Mouse (Mus musculus): ENCODE measurements at regions not wholly inside any gene's neighbourhood (a gene's known extent, or its start where the extent isn't known, plus 50 kb on each side); places are given as distances from the start of the nearest gene placed in this dataset.

DNA sequence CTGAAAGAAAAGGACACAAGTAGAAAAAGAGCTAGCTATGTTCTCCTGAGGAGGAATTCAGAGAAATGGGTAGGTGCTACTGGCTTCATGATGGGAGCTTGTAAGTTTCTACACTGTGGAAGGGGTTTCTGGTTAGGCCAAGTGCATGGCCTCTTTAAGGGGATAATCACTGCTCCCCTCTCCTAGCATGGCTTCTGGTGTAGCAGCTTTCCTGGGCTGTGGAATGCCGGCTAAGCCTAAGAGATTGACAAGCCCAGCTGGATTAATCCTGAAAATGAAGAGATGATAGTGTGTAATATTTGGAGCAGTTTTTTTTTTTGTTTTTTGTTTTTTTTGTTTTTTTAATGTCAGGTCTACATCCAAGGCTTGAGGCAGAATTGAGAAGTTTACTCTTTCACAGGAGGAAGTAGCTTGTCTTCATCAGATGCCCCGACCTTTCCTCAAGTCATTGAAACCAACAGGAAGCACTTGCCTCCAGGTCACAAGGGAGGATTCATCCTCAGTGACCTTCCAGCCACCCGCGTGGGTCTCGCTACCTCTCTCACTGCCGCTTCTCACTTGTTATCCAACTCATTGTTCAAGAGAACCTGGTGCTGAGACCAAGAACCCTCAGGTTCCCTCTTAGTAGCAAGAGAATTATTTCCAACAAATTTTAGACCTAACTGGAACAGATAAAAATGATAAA, 144.5 kb downstream of the Qrsl1 start:
- no peak for ATAC-seq (ENCODE audit: insufficient number of reproducible peaks, insufficient read depth, low FRiP score, low read depth)
- no peaks in the 10 kb centered on the region for H3K36me3 ChIP-seq (ENCODE audit: control insufficient read depth, insufficient read depth, low read length)
- H3K9me3 ChIP-seq (ENCODE audit: control insufficient read depth, low read depth, low read length): no peaks in the 10 kb centered on the region
- no peak overlapping the region for H3K4me2 ChIP-seq (replicated peaks; ENCODE audit: low read depth, low read length)
- 68% methylated on average over 6 of the region's 6 CpGs for WGBS
- peaks cover under 1% of the 10 kb centered on the region; the same call in 1 of the 2 replicates for H3K4me1 ChIP-seq (ENCODE audit: control insufficient read depth, insufficient read depth, low read length)
- no peak overlapping the region for H3K4me3 ChIP-seq (ENCODE audit: low read depth, low read length)
- H3K9ac ChIP-seq (replicated peaks; ENCODE audit: low read depth, low read length): no peak overlapping the region
- H3K27ac ChIP-seq (ENCODE audit: low read length): no peak overlapping the region
- no peaks in the 10 kb centered on the region for H3K27me3 ChIP-seq (ENCODE audit: control insufficient read depth, insufficient read depth, low read length)

DNA sequence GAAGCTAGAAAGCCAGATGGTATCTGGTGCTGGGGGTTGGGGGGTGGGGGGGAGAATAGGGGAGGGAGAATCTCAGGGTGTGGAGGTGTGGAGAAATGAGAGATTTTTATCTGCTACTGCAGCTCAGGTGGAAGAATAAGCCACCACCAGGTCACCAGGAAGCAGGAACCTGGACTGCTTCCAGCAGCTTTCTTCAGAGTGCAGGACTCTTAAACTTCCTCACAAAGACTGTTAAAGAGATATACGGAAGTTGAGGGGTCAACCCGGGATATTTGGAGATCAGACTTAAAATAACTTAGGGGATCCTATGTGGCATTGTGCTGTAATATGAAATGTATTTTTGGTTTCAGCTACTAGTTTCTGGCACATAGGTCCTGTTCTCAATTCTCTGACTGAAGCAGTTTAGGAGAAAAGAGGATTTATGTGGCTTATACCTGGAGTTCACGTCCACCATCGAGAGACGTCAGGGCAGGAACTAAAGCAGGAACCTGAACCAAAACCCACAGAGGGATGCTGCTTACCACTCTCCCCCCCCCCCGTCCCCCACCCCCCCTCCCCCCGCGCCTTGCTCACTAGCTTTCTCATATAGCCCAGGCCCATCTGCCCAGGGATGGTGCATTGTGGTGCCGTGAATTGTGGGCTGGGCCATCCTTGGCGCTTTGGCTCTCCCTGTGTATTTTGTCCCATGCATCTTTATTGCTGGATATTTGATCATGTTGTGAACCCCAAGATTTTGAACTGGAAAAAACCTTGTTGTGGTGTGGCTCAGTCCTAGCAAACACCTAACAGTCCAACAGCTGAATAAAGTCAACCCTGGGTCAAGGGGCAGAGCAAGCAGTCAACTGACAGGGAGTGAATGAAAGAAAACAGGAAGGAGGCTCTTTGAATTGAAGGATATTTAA, 143.2 kb downstream of the Qrsl1 start:
- 80% methylated on average over 10 of the region's 10 CpGs for whole genome bisulfite sequencing
- H3K9me3 ChIP-seq (ENCODE audit: control insufficient read depth, low read depth, low read length): no peaks in the 10 kb centered on the region

DNA sequence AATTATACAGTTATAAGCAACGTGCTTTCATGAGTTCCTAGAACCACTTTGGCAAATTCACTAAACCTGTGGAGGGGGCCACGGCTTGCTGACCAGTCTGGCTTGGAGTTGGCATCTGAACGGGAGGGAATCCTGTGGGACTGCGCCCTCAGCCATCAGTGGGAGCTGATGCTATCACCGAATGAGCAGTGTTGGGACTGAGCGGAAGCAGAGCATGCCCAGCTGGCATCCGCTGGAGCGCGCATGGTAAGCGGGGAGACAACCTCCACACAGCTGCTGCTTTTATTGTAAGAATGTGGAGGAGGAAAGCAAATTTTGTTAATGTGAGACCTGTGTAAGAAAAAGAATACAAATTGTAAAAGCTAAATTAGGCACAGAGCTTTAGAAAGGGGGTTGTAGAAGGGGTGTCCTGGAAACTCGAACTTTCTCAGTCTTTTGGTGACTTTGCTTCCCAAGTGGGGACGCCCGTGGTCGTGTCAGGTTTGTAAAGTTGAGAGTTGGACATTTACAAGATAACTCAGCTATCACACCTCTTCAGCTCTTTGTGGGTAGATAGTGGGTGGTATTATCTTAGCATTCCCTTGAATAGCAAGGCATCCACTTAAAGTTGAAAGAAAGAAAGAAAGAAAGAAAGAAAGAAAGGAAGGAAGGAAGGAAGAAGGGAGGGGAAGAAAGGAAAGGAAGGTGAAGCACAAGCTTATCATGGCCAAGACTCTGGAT, 142.2 kb downstream of the Qrsl1 start:
- Histone ChIP-seq H3K36me3 (ENCODE audit: control insufficient read depth, insufficient read depth, low read length) (no peaks in the 10 kb centered on the region), H3K4me2 (replicated peaks; ENCODE audit: low read depth, low read length) (no peak overlapping the region), H3K9ac (replicated peaks; ENCODE audit: low read depth, low read length) (no peak overlapping the region), H3K9me3 (ENCODE audit: control insufficient read depth, low read depth, low read length) (no peaks in the 10 kb centered on the region; the same call in 1 of the 2 replicates), H3K27ac (ENCODE audit: low read length) (no peak overlapping the region), H3K4me3 (ENCODE audit: low read depth, low read length) (no peak overlapping the region), H3K4me1 (ENCODE audit: control insufficient read depth, insufficient read depth, low read length) (no peaks in the 10 kb centered on the region), H3K27me3 (ENCODE audit: control insufficient read depth, insufficient read depth, low read length) (no peaks in the 10 kb centered on the region)
- no peak for ATAC-seq (ENCODE audit: insufficient number of reproducible peaks, insufficient read depth, low FRiP score, low read depth)
- 86% methylated on average over 14 of the region's 14 CpGs for WGBS

More for the DNA sequence above, 143.2 kb downstream of the Qrsl1 start:
- H3K4me3 ChIP-seq (ENCODE audit: low read depth, low read length): no peak overlapping the region
- ATAC-seq (ENCODE audit: insufficient number of reproducible peaks, insufficient read depth, low FRiP score, low read depth): no peak
- no peak overlapping the region for H3K27ac ChIP-seq (ENCODE audit: low read length)
- H3K36me3 ChIP-seq (ENCODE audit: control insufficient read depth, insufficient read depth, low read length): no peaks in the 10 kb centered on the region
- no peak overlapping the region for H3K4me2 ChIP-seq (replicated peaks; ENCODE audit: low read depth, low read length)
- no peak overlapping the region for H3K9ac ChIP-seq (replicated peaks; ENCODE audit: low read depth, low read length)
- H3K4me1 ChIP-seq (ENCODE audit: control insufficient read depth, insufficient read depth, low read length): no peaks in the 10 kb centered on the region
- no peaks in the 10 kb centered on the region for H3K27me3 ChIP-seq (ENCODE audit: control insufficient read depth, insufficient read depth, low read length)

DNA sequence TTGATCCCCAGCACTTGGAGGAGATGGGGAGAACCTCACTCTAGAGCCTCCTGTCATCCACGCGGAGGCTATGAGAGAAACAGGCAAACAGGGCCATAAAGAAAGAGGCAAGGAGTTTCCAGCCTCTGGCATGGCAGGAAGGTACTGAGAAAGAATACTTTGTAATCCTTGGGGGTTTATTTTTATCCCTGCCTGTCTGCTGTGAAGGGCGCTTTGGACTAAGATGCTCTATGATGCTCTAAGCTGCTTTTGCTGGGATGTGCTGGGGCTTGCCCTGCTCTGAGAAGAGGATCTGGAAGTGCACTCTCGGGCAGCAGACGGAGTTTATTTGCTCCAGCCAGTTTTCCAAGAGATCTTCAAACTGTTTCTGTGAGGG, 141.7 kb downstream of the Qrsl1 start:
- 79% methylated on average over 5 of the region's 5 CpGs for WGBS

DNA sequence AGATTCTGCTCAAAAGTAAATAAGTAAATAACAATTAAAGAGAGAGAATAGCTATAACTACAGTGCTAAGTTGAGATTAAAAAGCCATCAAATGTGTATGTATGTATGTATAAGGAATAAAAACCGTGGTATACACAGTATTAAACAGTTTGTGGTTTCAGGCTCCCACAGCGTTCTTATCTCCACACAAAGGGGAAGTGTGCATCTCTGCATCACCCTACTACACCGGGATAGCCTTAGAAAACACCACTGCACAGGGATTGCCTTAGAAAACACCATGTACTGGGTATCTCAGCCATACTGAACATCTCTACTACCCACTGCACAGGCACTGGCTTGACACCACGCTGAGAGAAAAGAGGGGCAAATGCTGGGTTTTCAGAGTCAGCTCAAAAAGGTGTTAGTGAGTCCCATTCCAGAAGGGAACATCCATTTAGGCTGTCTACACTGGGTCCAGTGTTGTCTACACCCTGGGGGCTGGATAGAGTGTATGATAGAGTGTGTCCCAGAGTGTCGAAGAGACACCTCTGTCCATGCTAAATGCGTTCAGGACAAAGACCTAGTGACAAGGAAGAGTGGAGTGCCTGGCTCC, 139.5 kb downstream of the Qrsl1 start:
- Histone ChIP-seq H3K4me2 (replicated peaks; ENCODE audit: low read depth, low read length) (no peak overlapping the region), H3K9ac (replicated peaks; ENCODE audit: low read depth, low read length) (no peak overlapping the region), H3K4me3 (ENCODE audit: low read depth, low read length) (no peak overlapping the region), H3K4me1 (ENCODE audit: control insufficient read depth, insufficient read depth, low read length) (no peaks in the 10 kb centered on the region), H3K27me3 (ENCODE audit: control insufficient read depth, insufficient read depth, low read length) (no peaks in the 10 kb centered on the region), H3K27ac (ENCODE audit: low read length) (no peak overlapping the region), H3K9me3 (ENCODE audit: control insufficient read depth, low read depth, low read length) (no peaks in the 10 kb centered on the region; the same call in 1 of the 2 replicates), H3K36me3 (ENCODE audit: control insufficient read depth, insufficient read depth, low read length) (no peaks in the 10 kb centered on the region)
- 79% methylated on average over 6 of the region's 6 CpGs for WGBS
- ATAC-seq (ENCODE audit: insufficient number of reproducible peaks, insufficient read depth, low FRiP score, low read depth): no peak

More for the DNA sequence above, 141.7 kb downstream of the Qrsl1 start:
- no peaks in the 10 kb centered on the region; the same call in 1 of the 2 replicates for H3K9me3 ChIP-seq (ENCODE audit: control insufficient read depth, low read depth, low read length)
- H3K4me1 ChIP-seq (ENCODE audit: control insufficient read depth, insufficient read depth, low read length): no peaks in the 10 kb centered on the region
- H3K27ac ChIP-seq (ENCODE audit: low read length): no peak overlapping the region
- no peak for ATAC-seq (ENCODE audit: insufficient number of reproducible peaks, insufficient read depth, low FRiP score, low read depth)
- H3K4me3 ChIP-seq (ENCODE audit: low read depth, low read length): no peak overlapping the region
- no peaks in the 10 kb centered on the region for H3K36me3 ChIP-seq (ENCODE audit: control insufficient read depth, insufficient read depth, low read length)
- no peak overlapping the region for H3K4me2 ChIP-seq (replicated peaks; ENCODE audit: low read depth, low read length)
- H3K9ac ChIP-seq (replicated peaks; ENCODE audit: low read depth, low read length): no peak overlapping the region
- no peaks in the 10 kb centered on the region for H3K27me3 ChIP-seq (ENCODE audit: control insufficient read depth, insufficient read depth, low read length)

DNA sequence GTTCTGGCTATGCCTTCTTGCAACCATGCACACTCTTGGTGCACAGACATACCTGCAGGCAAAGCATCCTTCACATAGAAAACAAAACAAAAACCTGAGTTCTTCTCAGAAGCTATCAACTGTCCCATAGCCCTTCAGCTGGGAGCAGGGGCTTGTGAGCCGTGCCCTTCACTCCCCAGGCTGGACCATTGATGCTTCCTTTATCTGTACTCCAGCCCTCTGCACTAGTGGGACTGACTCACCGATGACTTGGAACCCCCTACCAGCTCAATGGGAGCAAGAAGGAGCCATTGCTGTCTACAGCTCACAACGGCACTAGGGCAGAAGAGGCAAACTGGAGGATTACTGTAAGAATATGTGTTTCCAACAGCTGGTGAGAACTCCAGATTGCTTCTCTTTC, 137.0 kb downstream of the Qrsl1 start:
- Histone ChIP-seq H3K9ac (replicated peaks; ENCODE audit: low read depth, low read length) (no peak overlapping the region), H3K27ac (ENCODE audit: low read length) (no peak overlapping the region), H3K27me3 (ENCODE audit: control insufficient read depth, insufficient read depth, low read length) (no peaks in the 10 kb centered on the region), H3K4me1 (ENCODE audit: control insufficient read depth, insufficient read depth, low read length) (no peaks in the 10 kb centered on the region), H3K4me3 (ENCODE audit: low read depth, low read length) (no peak overlapping the region), H3K9me3 (ENCODE audit: control insufficient read depth, low read depth, low read length) (no peaks in the 10 kb centered on the region; the same call in 1 of the 2 replicates), H3K4me2 (replicated peaks; ENCODE audit: low read depth, low read length) (no peak overlapping the region), H3K36me3 (ENCODE audit: control insufficient read depth, insufficient read depth, low read length) (no peaks in the 10 kb centered on the region)
- 94% methylated on average over 3 of the region's 3 CpGs for WGBS
- no peak for ATAC-seq (ENCODE audit: insufficient number of reproducible peaks, insufficient read depth, low FRiP score, low read depth)

DNA sequence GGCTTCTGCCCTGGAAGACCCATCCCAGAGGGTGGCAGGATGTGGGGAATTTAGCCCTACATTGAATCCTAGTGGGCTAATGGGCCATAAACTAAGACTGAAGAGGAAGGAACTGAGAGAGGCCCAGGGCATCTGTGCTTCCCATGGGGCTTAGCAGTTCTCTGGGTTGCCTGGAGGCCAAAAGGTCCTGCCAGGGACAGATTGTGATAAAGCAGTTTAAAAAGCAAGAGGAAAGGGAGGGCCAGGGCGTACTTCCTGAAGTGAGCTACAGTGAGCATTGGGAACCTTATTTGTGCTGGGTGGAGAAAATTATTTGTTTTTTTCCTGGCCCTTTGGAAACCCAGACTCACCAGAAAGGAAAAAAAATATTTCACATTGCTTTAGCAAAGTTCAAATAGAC, 136.3 kb downstream of the Qrsl1 start:
- Histone ChIP-seq H3K4me3 (ENCODE audit: low read depth, low read length) (no peak overlapping the region), H3K27me3 (ENCODE audit: control insufficient read depth, insufficient read depth, low read length) (no peaks in the 10 kb centered on the region), H3K9me3 (ENCODE audit: control insufficient read depth, low read depth, low read length) (no peaks in the 10 kb centered on the region; the same call in 1 of the 2 replicates), H3K4me2 (replicated peaks; ENCODE audit: low read depth, low read length) (no peak overlapping the region), H3K4me1 (ENCODE audit: control insufficient read depth, insufficient read depth, low read length) (no peaks in the 10 kb centered on the region), H3K36me3 (ENCODE audit: control insufficient read depth, insufficient read depth, low read length) (no peaks in the 10 kb centered on the region), H3K9ac (replicated peaks; ENCODE audit: low read depth, low read length) (no peak overlapping the region), H3K27ac (ENCODE audit: low read length) (no peak overlapping the region)
- no peak for ATAC-seq (ENCODE audit: insufficient number of reproducible peaks, insufficient read depth, low FRiP score, low read depth)
- WGBS: 81% methylated on average over 1 of the region's 1 CpGs

All from stomach, embryonic 14.5 days (tissue).